Mouse (Mus musculus) yolk sac, embryonic 10.5 days (tissue): ENCODE data around the gene Rfc4.

Experiments
- DNase-seq: peaks from one replicate; pipeline ENCODE4 v3.0.0-alpha.2; 2017; ENCODE audit warnings: low spot score

Gene Rfc4

GRCm38 (mm10) chr16:23127673-23128375, at the start of gene Rfc4:
Rfc4 (minus strand) TSS chr16:23127737.
- DNase-seq = peak; percentile 92

GRCm38 (mm10) chr16:23175956-23176355, 48.4 kb upstream of the Rfc4 start:
- DNase-seq = no peak

- DNase-seq = no peak
These were observed 47.3 kb upstream of the Rfc4 start for GRCm38 (mm10) chr16:23174855-23175254.

GRCm38 (mm10) chr16:23173904-23174303, 46.4 kb upstream of the Rfc4 start:
- DNase-seq = peak; percentile 9

- no peak for DNase-seq
These were observed 43.3 kb upstream of the Rfc4 start for GRCm38 (mm10) chr16:23170813-23171212.

- DNase-seq = no peak
These were observed 39.5 kb upstream of the Rfc4 start for GRCm38 (mm10) chr16:23167079-23167478.

GRCm38 (mm10) chr16:23166646-23167045, 39.1 kb upstream of the Rfc4 start:
- DNase-seq = no peak

- DNase-seq = no peak
These were observed 37.9 kb upstream of the Rfc4 start for GRCm38 (mm10) chr16:23165441-23165840.

- DNase-seq = no peak
These were observed 36.9 kb upstream of the Rfc4 start for GRCm38 (mm10) chr16:23164443-23164842.

GRCm38 (mm10) chr16:23162116-23162515, 34.6 kb upstream of the Rfc4 start:
- DNase-seq = no peak

- no peak for DNase-seq
These were observed 32.2 kb upstream of the Rfc4 start for GRCm38 (mm10) chr16:23159749-23160148.

- DNase-seq = no peak
These were observed 31.4 kb upstream of the Rfc4 start for GRCm38 (mm10) chr16:23158957-23159356.

GRCm38 (mm10) chr16:23158292-23158691, 30.8 kb upstream of the Rfc4 start:
- DNase-seq = no peak

- DNase-seq = no peak
These were observed 29.5 kb upstream of the Rfc4 start for GRCm38 (mm10) chr16:23157013-23157412.

- no peak for DNase-seq
These were observed 26.7 kb upstream of the Rfc4 start for GRCm38 (mm10) chr16:23154261-23154660.

- no peak for DNase-seq
These were observed 23.9 kb upstream of the Rfc4 start for GRCm38 (mm10) chr16:23151423-23151822.

- DNase-seq = no peak
These were observed 21.9 kb upstream of the Rfc4 start for GRCm38 (mm10) chr16:23149396-23149795.

- DNase-seq = peak; percentile 20
These were observed 21.4 kb upstream of the Rfc4 start for GRCm38 (mm10) chr16:23148936-23149335.

- DNase-seq = no peak
These were observed 18.7 kb upstream of the Rfc4 start, which contains the start of gene Adipoq for GRCm38 (mm10) chr16:23146280-23146679. Adipoq (plus strand) TSS chr16:23146536.

- no peak for DNase-seq
These were observed 17.7 kb upstream of the Rfc4 start for GRCm38 (mm10) chr16:23145211-23145610.

- no peak for DNase-seq
These were observed 16.8 kb upstream of the Rfc4 start for GRCm38 (mm10) chr16:23144326-23144725.

- no peak for DNase-seq
These were observed 13.4 kb upstream of the Rfc4 start for GRCm38 (mm10) chr16:23140911-23141310.

GRCm38 (mm10) chr16:23136406-23136970, 9.0 kb upstream of the Rfc4 start:
- DNase-seq = no peak
